Mouse (Mus musculus) spleen, postnatal 36 days (tissue): ENCODE measurements around the gene Gm15091.
"Not testable (repeated sequence)": the region's sequence is repeated elsewhere in the genome, so short reads cannot be mapped to it uniquely, and the experiment has no call there.

Experiments used
- DNase-seq, 2 experiments: peaks; one replicate each; pipeline ENCODE4 v3.0.0; 2022; ENCODE audit warnings: low spot score in 2 of 2, mixed read lengths in 1 of 2

Gene Gm15091

DNA sequence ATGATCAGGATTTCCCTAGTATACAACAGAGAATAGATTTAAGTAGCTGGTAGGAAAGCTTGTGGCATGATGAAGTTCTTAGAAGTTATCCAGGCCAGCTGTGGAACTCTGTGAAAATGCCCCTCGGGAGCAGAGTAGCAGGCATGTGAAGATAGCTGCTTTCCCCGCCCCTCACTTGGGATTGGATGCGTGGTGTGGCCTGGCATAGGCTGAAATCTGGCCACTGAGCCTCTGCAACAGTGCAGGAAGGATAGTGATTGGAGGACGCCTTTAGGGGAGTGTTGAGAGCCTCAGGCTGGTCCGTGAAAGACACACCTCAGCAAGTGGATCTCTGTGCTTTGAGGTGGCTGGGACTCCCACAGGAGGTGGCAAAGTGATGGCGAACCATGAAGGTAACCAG lies at the start of gene Gm15091:
Gene Gm15091 (plus strand): TSS at position 301 of the 400 bp plus-strand sequence.
- not testable (repeated sequence) for DNase-seq
